8 mouse cellular contexts compared by ENCODE assay signal in genomic region chr4:115063518-115064239, GRCm38 (mm10). TPM values are rescaled to one million over a fixed set of nuclear protein-coding genes. Genes with fewer than 3 reads are reported as not detected.
DNase-seq lines count a peak whose midpoint lies in the region; ATAC-seq and TF ChIP-seq lines count a peak whose summit lies in the region.

No protein-coding gene starts in this region.

- no peak for DNase-seq in heart, adult 8-10 months (ENCODE audit: low spot score)
- DNase-seq in ES-E14 (ENCODE audit: low read depth, low spot score) = no peak
- DNase-seq in hindbrain, embryonic 10.5 days (ENCODE audit: low spot score) = peak; percentile 26
- DNase-seq in midbrain, embryonic 10.5 days (ENCODE audit: low spot score) = peak; percentile 39
- no peak for DNase-seq in adrenal gland, postnatal 4 days (ENCODE audit: low spot score in 2 of 2)
- DNase-seq in natural killer cell, adult 2 months (ENCODE audit: low spot score in 2 of 2) = no peak
- no peak for DNase-seq in adrenal gland, postnatal 10 days

- H3K9ac ChIP-seq in heart, embryonic 12.5 days = peak overlapping the region; percentile 66
- H3K9ac ChIP-seq in ES-E14 (ENCODE audit: insufficient read depth, low read depth, low read length, poor library complexity, severe bottlenecking) = 0 out of 2 replicates have a peak overlapping the region, but pooled peaks have one; percentile 23

- H3K27ac ChIP-seq in heart, embryonic 12.5 days (ENCODE audit: poor library complexity, severe bottlenecking) = no peak overlapping the region
- H3K27ac ChIP-seq in ES-E14 (ENCODE audit: insufficient read depth, low read depth, low read length, poor library complexity, severe bottlenecking) = no peak overlapping the region
- peak overlapping the region; percentile 75 for H3K27ac ChIP-seq in hindbrain, embryonic 10.5 days
- peak overlapping the region; percentile 69 for H3K27ac ChIP-seq in midbrain, embryonic 10.5 days (replicated peaks)

- H3K36me3 ChIP-seq in heart, embryonic 12.5 days = peaks cover 7% of the 10 kb centered on the region; the same call in 1 of the 2 replicates
- no peaks in the 10 kb centered on the region for H3K36me3 ChIP-seq in ES-E14 (ENCODE audit: control insufficient read depth, insufficient read depth, low read length, poor library complexity, severe bottlenecking)
- no peaks in the 10 kb centered on the region for H3K36me3 ChIP-seq in hindbrain, embryonic 10.5 days
- peaks cover 3% of the 10 kb centered on the region; the same call in 1 of the 2 replicates for H3K36me3 ChIP-seq in midbrain, embryonic 10.5 days

- H3K4me3 ChIP-seq in heart, embryonic 12.5 days = peak overlapping the region; percentile 57
- H3K4me3 ChIP-seq in ES-E14 (ENCODE audit: insufficient read depth in 1 of 2, low read depth in 1 of 2, low read length in 2 of 2, poor library complexity in 1 of 2, severe bottlenecking in 1 of 2) = peak overlapping the region; percentile 45 to 53; a peak in 3 of 4 replicates
- peak overlapping the region; percentile 62 for H3K4me3 ChIP-seq in hindbrain, embryonic 10.5 days
- H3K4me3 ChIP-seq in midbrain, embryonic 10.5 days = peak overlapping the region; percentile 59

- H3K4me2 ChIP-seq in heart, embryonic 12.5 days = peak overlapping the region; percentile 86

- H3K4me1 ChIP-seq in heart, embryonic 12.5 days (replicated peaks) = peaks cover 16% of the 10 kb centered on the region
- H3K4me1 ChIP-seq in ES-E14 (ENCODE audit: control insufficient read depth in 2 of 2, insufficient read depth in 2 of 2, low read length in 2 of 2, poor library complexity in 1 of 2) = peaks cover 0 to 11% of the 10 kb centered on the region in 2 experiments; a peak in 2 of 4 replicates
- H3K4me1 ChIP-seq in hindbrain, embryonic 10.5 days (replicated peaks) = peaks cover 21% of the 10 kb centered on the region
- peaks cover 22% of the 10 kb centered on the region for H3K4me1 ChIP-seq in midbrain, embryonic 10.5 days

- H3K9me3 ChIP-seq in heart, embryonic 12.5 days (replicated peaks) = no peaks in the 10 kb centered on the region
- no peaks in the 10 kb centered on the region for H3K9me3 ChIP-seq in ES-E14 (ENCODE audit: control insufficient read depth, insufficient read depth, low read depth, low read length)
- H3K9me3 ChIP-seq in hindbrain, embryonic 10.5 days = no peaks in the 10 kb centered on the region
- no peaks in the 10 kb centered on the region for H3K9me3 ChIP-seq in midbrain, embryonic 10.5 days (replicated peaks)

- 3% methylated on average over 31 of the region's 31 CpGs for WGBS in heart, embryonic 12.5 days
- 1% methylated on average over 31 of the region's 31 CpGs for WGBS in hindbrain, embryonic 10.5 days
- under 1% methylated on average over 31 of the region's 31 CpGs for WGBS in midbrain, embryonic 10.5 days

- in situ Hi-C loops in ES-E14 (cut with MboI; ENCODE audit: low sequenced_read_pairs in 2 of 2, unreplicated experiment in 2 of 2) = loop anchor here (10.0 to 25.0 kb wide), 2 partner anchors 399 to 874 kb away; partner anchors contain the start of gene Dmbx1 (in 2 of the 2)

- peaks cover 90% of the 10 kb centered on the region for H3K27me3 ChIP-seq in heart, embryonic 12.5 days (replicated peaks)
- H3K27me3 ChIP-seq in hindbrain, embryonic 10.5 days (ENCODE audit: insufficient read depth, poor library complexity, severe bottlenecking) = peaks cover 100% of the 10 kb centered on the region
- peaks cover 100% of the 10 kb centered on the region for H3K27me3 ChIP-seq in midbrain, embryonic 10.5 days (ENCODE audit: low read depth, poor library complexity, severe bottlenecking)

- 0 out of 2 replicates have a peak, but pooled peaks have one; percentile 0 for ATAC-seq in heart, embryonic 12.5 days (ENCODE audit: insufficient number of reproducible peaks, low FRiP score)

TF ChIP-seq in ES-E14, 5 proteins besides CTCF, POLR2A, EP300 and RAD21:
- TF ChIP-seq CHD2 (IDR thresholded peaks at IDR 0.05; ENCODE audit: low read depth, low read length) (no peak), ZNF384 (IDR thresholded peaks at IDR 0.05; ENCODE audit: low read depth, low read length) (no peak), ZC3H11A (IDR thresholded peaks at IDR 0.05; ENCODE audit: borderline replicate concordance, low read depth, low read length) (no peak), MAFK (IDR thresholded peaks at IDR 0.05; ENCODE audit: insufficient read depth, low read depth, low read length) (no peak), HCFC1 (IDR thresholded peaks at IDR 0.05; ENCODE audit: borderline replicate concordance, insufficient read depth, low read length) (no peak)

RNA-seq across cellular contexts. Expression of gene Tal1, which starts 7.5 kb away (rescaled TPM):
- polyA plus RNA-seq in heart, embryonic 12.5 days (2016; fragmentation: Nextera tagmentation; extraction: Ambion mirVana) = 6.9 and 8.3 TPM in 2 replicates
- 1 to 10 TPM; 2.5 to 3.6 (median 2.9) TPM for total RNA-seq in heart, adult 8-10 months (2022)
- 0.40 and 0.42 TPM in 2 replicates for total RNA-seq in ES-E14 (2012; rRNA removed)
- polyA plus RNA-seq in hindbrain, embryonic 10.5 days (2016; fragmentation: Nextera tagmentation; extraction: Ambion mirVana) = 3.2 and 4.7 TPM in 2 replicates
- 2.7 and 5.2 TPM in 2 replicates for polyA plus RNA-seq in midbrain, embryonic 10.5 days (2016; fragmentation: Nextera tagmentation; extraction: Ambion mirVana)
- total RNA-seq in adrenal gland, postnatal 4 days (2021) = 10 to 100 TPM in 1 of 2 experiments, 1 to 10 TPM in 1; 6.3 to 11.3 TPM
- total RNA-seq in adrenal gland, postnatal 10 days (2021) = 1 to 10 TPM; 5.4 to 7.7 TPM

RNA-seq across cellular contexts. Expression of gene Pdzk1ip1, which starts 24.8 kb away (rescaled TPM):
- polyA plus RNA-seq in heart, embryonic 12.5 days (2016; fragmentation: Nextera tagmentation; extraction: Ambion mirVana) = 38.8 and 39.2 TPM in 2 replicates
- total RNA-seq in heart, adult 8-10 months (2022) = under 1 TPM in 2 of 4 experiments, not detected in 2; 0.71 to 0.86 TPM
- 1.1 and 1.2 TPM in 2 replicates for total RNA-seq in ES-E14 (2012; rRNA removed)
- polyA plus RNA-seq in hindbrain, embryonic 10.5 days (2016; fragmentation: Nextera tagmentation; extraction: Ambion mirVana) = 8.1 and 12.5 TPM in 2 replicates
- polyA plus RNA-seq in midbrain, embryonic 10.5 days (2016; fragmentation: Nextera tagmentation; extraction: Ambion mirVana) = 7.9 and 9.5 TPM in 2 replicates
- 10 to 100 TPM in 1 of 2 experiments, 1 to 10 TPM in 1; 3.2 to 46.4 TPM for total RNA-seq in adrenal gland, postnatal 4 days (2021)
- total RNA-seq in adrenal gland, postnatal 10 days (2021) = 1 to 10 TPM in 1 of 2 experiments, under 1 TPM in 1; 0.99 to 1.9 TPM

Comparison
In these comparisons a context has a peak if more than half of its experiments do, and no peak if none do; other contexts are left out.
1. H3K27ac ChIP-seq: peak in hindbrain, embryonic 10.5 days (single experiment) and midbrain, embryonic 10.5 days (single experiment); none in heart, embryonic 12.5 days (single experiment) and ES-E14 (single experiment).
2. DNase-seq: peak in hindbrain, embryonic 10.5 days (single experiment) and midbrain, embryonic 10.5 days (single experiment); none in heart, adult 8-10 months (single experiment), ES-E14 (single experiment), adrenal gland, postnatal 4 days (0 of 2), natural killer cell, adult 2 months (0 of 2) and adrenal gland, postnatal 10 days (single experiment).
3. Peak in every context shown above with its lines, with median percentiles within 50 percentile points of each other: H3K4me3 ChIP-seq.